Mouse (Mus musculus) skeletal muscle tissue, postnatal 0 days (tissue): ENCODE measurements around the gene Gm10945. TPM values are rescaled to one million over a fixed set of nuclear protein-coding genes. Genes with fewer than 3 reads are reported as not detected.

Experiments
- polyA plus RNA-seq: library from polyadenylated mRNA; unstranded; fragments of >200 nt; fragmentation: Nextera tagmentation; extraction: Ambion mirVana; gene quantifications from 2 replicates; pipeline ENCODE4 v1.2.1, GENCODE M21; 2015

Gm10945 gene
- polyA plus RNA-seq, result not detected in 2 replicates

DNA sequence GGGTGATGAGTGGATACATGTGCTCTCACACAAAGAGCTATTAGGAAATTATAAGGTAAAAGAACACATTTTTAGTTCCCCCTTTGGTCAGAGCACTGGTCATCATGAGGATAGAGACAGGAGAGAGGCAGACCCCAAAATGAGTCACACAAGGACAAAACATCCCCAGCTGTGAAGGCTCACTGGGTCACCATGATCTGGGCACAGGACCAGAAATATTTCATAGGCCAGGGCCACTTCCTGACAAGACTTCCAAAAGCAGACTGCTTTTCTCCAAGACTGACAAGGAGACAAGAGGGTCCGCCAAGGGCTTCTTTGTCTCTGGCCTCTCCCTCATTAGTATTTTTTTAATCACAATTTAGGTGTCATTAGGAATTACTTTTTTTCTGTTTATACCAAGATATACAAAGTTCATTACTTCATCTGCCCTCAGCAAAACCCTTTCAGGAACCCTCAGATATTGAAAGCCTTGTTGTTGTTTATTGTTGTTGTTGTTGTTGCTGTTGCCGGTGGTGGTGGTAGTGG lies at the start of gene Gm10945:
Gene Gm10945, minus strand, starts transcription at position 475 of the 525 bp plus-strand sequence.

DNA sequence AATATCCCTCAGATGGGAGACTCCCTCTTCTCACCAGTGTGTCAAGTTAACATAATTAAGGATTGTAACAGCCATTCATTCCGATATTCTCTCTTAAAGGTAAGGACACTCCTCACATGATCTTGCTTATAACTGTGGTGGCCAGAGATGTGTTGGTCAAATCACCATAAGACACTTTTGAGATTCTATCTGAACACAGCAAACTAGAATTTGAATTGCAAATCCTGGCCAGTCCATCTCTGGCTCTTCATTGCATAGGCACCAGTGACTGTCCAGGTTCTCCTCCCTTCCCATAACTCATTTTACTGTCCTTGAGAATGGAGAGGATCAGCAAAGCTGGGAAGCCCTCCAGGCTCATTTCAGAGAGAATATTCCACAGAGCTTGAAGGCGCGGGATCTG lies 3.4 kb downstream of the Gm10945 start, which contains the start of gene Oprm1:
Gene Oprm1, plus strand, starts transcription at position 301 of the 400 bp plus-strand sequence.

Other genes with a start within 250 kb of the Gm10945 start
- not detected in 2 replicates for gene Oprm1, start 3.3 kb downstream of the Gm10945 start, polyA plus RNA-seq